Mouse (Mus musculus) lung, embryonic 16.5 days (tissue): Measurements from ENCODE around the gene Anks1b. TPM values are rescaled to one million over a fixed set of nuclear protein-coding genes. Genes with fewer than 3 reads are reported as not detected.

ENCODE experiments used
- ATAC-seq: fragments of 200-750 bp; cut with Nextera tagmentation; 2 replicates; pipeline ENCODE4 v1.8.0; 2017; ENCODE audit warnings: low read depth, mild to moderate bottlenecking, moderate library complexity
- H3K27ac ChIP-seq: fragments of 300-500 bp; sonication (generic); 2 replicates; pipeline ENCODE4 v1.5.1; 2014; ENCODE audit warnings: mild to moderate bottlenecking, control low read depth, low read length
- H3K27me3 ChIP-seq: fragments of 300-500 bp; sonication (generic); 2 replicates; pipeline ENCODE4 v1.6.1; 2014; ENCODE audit warnings: low read depth, low read length, mixed read lengths; ENCODE audit not compliant: control insufficient read depth, insufficient read depth
- H3K36me3 ChIP-seq: fragments of 300-500 bp; sonication (generic); 2 replicates; pipeline ENCODE4 v1.6.1; 2014; ENCODE audit warnings: low read length; ENCODE audit not compliant: control insufficient read depth, insufficient read depth
- H3K4me1 ChIP-seq: fragments of 300-500 bp; sonication (generic); replicated peaks from 2 replicates; pipeline ENCODE4 v1.6.1; 2014; ENCODE audit warnings: low read length, mixed read lengths; ENCODE audit not compliant: control insufficient read depth, insufficient read depth
- H3K4me2 ChIP-seq: fragments of 300-500 bp; sonication (generic); 2 replicates; pipeline ENCODE4 v1.6.1; 2014; ENCODE audit warnings: low read depth, low read length, control low read depth
- H3K4me3 ChIP-seq: fragments of 300-500 bp; sonication (generic); 2 replicates; pipeline ENCODE4 v1.5.1; 2014; ENCODE audit warnings: mild to moderate bottlenecking, low read length, control low read depth
- H3K9ac ChIP-seq: fragments of 300-500 bp; sonication (generic); 2 replicates; pipeline ENCODE4 v1.6.1; 2014; ENCODE audit warnings: low read length, control low read depth
- H3K9me3 ChIP-seq: fragments of 300-500 bp; sonication (generic); 2 replicates; pipeline ENCODE4 v1.6.1; 2016; ENCODE audit warnings: low read length; ENCODE audit not compliant: control insufficient read depth
- WGBS: fragments of 180-500 bp; shearing (Covaris S2); extraction: QIAGEN DNeasy Blood & Tissue Kit; methylation state at CpG from one replicate; pipeline ENCODE4 v1.1.7; 2014; 5-methylcytosine and 5-hydroxymethylcytosine counted together
- polyA plus RNA-seq: library from polyadenylated mRNA; unstranded; fragments of >200 nt; fragmentation: Nextera tagmentation; extraction: Ambion mirVana; gene quantifications from 2 replicates; pipeline ENCODE4 v1.2.1, GENCODE M21; 2015

The Anks1b gene
- polyA plus RNA-seq, 1 experiment from 2014 or later, result 0.20 TPM

GRCm38 (mm10) chr10:90441036-90441435 lies 567.7 kb downstream of the Anks1b start:
- 70% methylated on average over 4 of the region's 4 CpGs for WGBS
- Histone ChIP-seq H3K27me3 (no peaks in the 10 kb centered on the region), H3K9me3 (no peaks in the 10 kb centered on the region), H3K4me2 (no peak overlapping the region), H3K9ac (no peak overlapping the region), H3K27ac (no peak overlapping the region), H3K4me1 (no peaks in the 10 kb centered on the region), H3K36me3 (no peaks in the 10 kb centered on the region), H3K4me3 (no peak overlapping the region)
- ATAC-seq, result no peak

- Histone ChIP-seq H3K4me1 (no peaks in the 10 kb centered on the region), H3K4me3 (no peak overlapping the region), H3K9ac (no peak overlapping the region), H3K4me2 (no peak overlapping the region), H3K27ac (no peak overlapping the region), H3K9me3 (no peaks in the 10 kb centered on the region), H3K27me3 (no peaks in the 10 kb centered on the region), H3K36me3 (no peaks in the 10 kb centered on the region)
- 50% methylated on average over 1 of the region's 1 CpGs for WGBS
- no peak for ATAC-seq
Measured at GRCm38 (mm10) chr10:90441656-90442055, 568.3 kb downstream of the Anks1b start.

GRCm38 (mm10) chr10:90464906-90465305 lies 591.6 kb downstream of the Anks1b start:
- H3K36me3 ChIP-seq, result no peaks in the 10 kb centered on the region
- 69% methylated on average over 2 of the region's 2 CpGs for WGBS
- H3K4me1 ChIP-seq, result no peaks in the 10 kb centered on the region
- no peak overlapping the region for H3K4me3 ChIP-seq
- H3K9ac ChIP-seq, result no peak overlapping the region
- H3K27me3 ChIP-seq, result no peaks in the 10 kb centered on the region
- H3K27ac ChIP-seq, result no peak overlapping the region
- H3K4me2 ChIP-seq, result no peak overlapping the region
- ATAC-seq, result no peak
- no peaks in the 10 kb centered on the region for H3K9me3 ChIP-seq

- Histone ChIP-seq H3K4me1 (no peaks in the 10 kb centered on the region), H3K9me3 (no peaks in the 10 kb centered on the region), H3K36me3 (no peaks in the 10 kb centered on the region), H3K27ac (no peak overlapping the region), H3K4me2 (no peak overlapping the region), H3K9ac (no peak overlapping the region), H3K4me3 (no peak overlapping the region), H3K27me3 (no peaks in the 10 kb centered on the region)
- no peak for ATAC-seq
- WGBS, result 83% methylated on average over 6 of the region's 6 CpGs
Measured at GRCm38 (mm10) chr10:90465426-90465825, 592.1 kb downstream of the Anks1b start.

- H3K4me3 ChIP-seq, result no peak overlapping the region
- ATAC-seq, result no peak
- 47% methylated on average over 1 of the region's 1 CpGs for WGBS
- H3K9me3 ChIP-seq, result no peaks in the 10 kb centered on the region
- H3K4me2 ChIP-seq, result no peak overlapping the region
- no peaks in the 10 kb centered on the region for H3K27me3 ChIP-seq
- H3K27ac ChIP-seq, result no peak overlapping the region
- no peaks in the 10 kb centered on the region for H3K4me1 ChIP-seq
- H3K36me3 ChIP-seq, result no peaks in the 10 kb centered on the region
- no peak overlapping the region for H3K9ac ChIP-seq
Measured at GRCm38 (mm10) chr10:90467546-90467945, 594.2 kb downstream of the Anks1b start.

- Histone ChIP-seq H3K36me3 (no peaks in the 10 kb centered on the region), H3K9me3 (no peaks in the 10 kb centered on the region), H3K9ac (no peak overlapping the region), H3K27ac (no peak overlapping the region), H3K27me3 (no peaks in the 10 kb centered on the region), H3K4me3 (no peak overlapping the region), H3K4me2 (no peak overlapping the region), H3K4me1 (no peaks in the 10 kb centered on the region)
- no peak for ATAC-seq
- 69% methylated on average over 7 of the region's 7 CpGs for WGBS
Measured at GRCm38 (mm10) chr10:90493436-90493835, 620.1 kb downstream of the Anks1b start.

GRCm38 (mm10) chr10:90493996-90494642 lies 620.8 kb downstream of the Anks1b start:
- Histone ChIP-seq H3K9ac (no peak overlapping the region), H3K27me3 (no peaks in the 10 kb centered on the region), H3K4me1 (no peaks in the 10 kb centered on the region), H3K27ac (no peak overlapping the region), H3K4me2 (no peak overlapping the region), H3K36me3 (no peaks in the 10 kb centered on the region), H3K9me3 (no peaks in the 10 kb centered on the region), H3K4me3 (no peak overlapping the region)
- 66% methylated on average over 3 of the region's 3 CpGs for WGBS
- ATAC-seq, result no peak

GRCm38 (mm10) chr10:90494981-90495516 lies 621.7 kb downstream of the Anks1b start:
- H3K27me3 ChIP-seq, result no peaks in the 10 kb centered on the region
- H3K36me3 ChIP-seq, result no peaks in the 10 kb centered on the region
- WGBS, result 76% methylated on average over 4 of the region's 4 CpGs
- no peaks in the 10 kb centered on the region for H3K4me1 ChIP-seq
- H3K27ac ChIP-seq, result no peak overlapping the region
- H3K4me2 ChIP-seq, result no peak overlapping the region
- no peak overlapping the region for H3K4me3 ChIP-seq
- ATAC-seq, result no peak
- H3K9ac ChIP-seq, result no peak overlapping the region
- H3K9me3 ChIP-seq, result no peaks in the 10 kb centered on the region

GRCm38 (mm10) chr10:90507561-90507960 lies 634.3 kb downstream of the Anks1b start:
- ATAC-seq, result no peak
- no peak overlapping the region for H3K9ac ChIP-seq
- no peaks in the 10 kb centered on the region for H3K4me1 ChIP-seq
- WGBS, result 24% methylated on average over 1 of the region's 1 CpGs
- H3K9me3 ChIP-seq, result no peaks in the 10 kb centered on the region
- no peaks in the 10 kb centered on the region for H3K27me3 ChIP-seq
- H3K4me2 ChIP-seq, result no peak overlapping the region
- no peak overlapping the region for H3K4me3 ChIP-seq
- H3K36me3 ChIP-seq, result no peaks in the 10 kb centered on the region
- no peak overlapping the region for H3K27ac ChIP-seq
